Mouse (Mus musculus): ENCODE data around the gene Thap7. TPM values are rescaled to one million over a fixed set of nuclear protein-coding genes. Genes with fewer than 3 reads are reported as not detected.

The Thap7 gene
- total RNA-seq (2023) = 10 to 100 TPM; 16.0 to 19.1 TPM

DNA sequence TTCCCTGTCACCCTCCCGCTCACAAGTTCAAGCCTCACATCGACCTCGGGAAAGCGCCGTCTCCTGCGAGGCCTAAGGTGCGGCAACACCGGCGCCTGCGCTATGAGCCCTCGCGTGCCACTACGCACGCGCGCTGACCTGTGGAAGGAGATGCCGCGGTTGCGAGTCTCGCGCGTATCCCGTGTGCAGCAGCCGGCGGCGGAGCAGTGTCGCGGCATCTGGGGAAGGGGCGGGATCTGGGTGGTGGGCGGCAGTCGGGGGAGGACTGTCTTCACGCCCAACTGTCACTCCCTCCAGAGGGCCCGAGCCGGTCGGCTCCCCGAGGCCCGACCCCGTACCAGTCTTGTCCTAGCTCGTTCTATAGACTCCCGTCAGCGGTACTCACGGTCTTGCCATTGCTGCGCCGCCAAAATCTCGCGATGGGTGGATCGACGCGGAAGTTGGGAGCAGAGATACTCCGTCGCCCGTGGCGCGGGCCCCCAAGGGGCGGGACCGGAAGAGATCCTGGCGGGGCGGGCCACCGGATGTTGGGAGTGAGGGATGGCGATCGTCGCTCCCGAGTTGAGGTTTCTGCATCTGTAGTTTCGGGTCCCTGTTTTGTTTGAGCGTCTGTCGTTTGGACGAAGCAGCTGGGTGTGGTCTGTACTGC, at the start of gene Thap7:
Thap7 (minus strand) TSS at position 497 of the 649 bp plus-strand sequence.

GRCm38 (mm10) chr16:17561751-17562208, 30.8 kb upstream of the Thap7 start, which contains the start of gene P2rx6:
P2rx6 (plus strand) TSS chr16:17561885.

GRCm38 (mm10) chr16:17561128-17561750, 30.3 kb upstream of the Thap7 start, which contains the start of gene Lrrc74b:
Lrrc74b (minus strand) TSS chr16:17561247.

DNA sequence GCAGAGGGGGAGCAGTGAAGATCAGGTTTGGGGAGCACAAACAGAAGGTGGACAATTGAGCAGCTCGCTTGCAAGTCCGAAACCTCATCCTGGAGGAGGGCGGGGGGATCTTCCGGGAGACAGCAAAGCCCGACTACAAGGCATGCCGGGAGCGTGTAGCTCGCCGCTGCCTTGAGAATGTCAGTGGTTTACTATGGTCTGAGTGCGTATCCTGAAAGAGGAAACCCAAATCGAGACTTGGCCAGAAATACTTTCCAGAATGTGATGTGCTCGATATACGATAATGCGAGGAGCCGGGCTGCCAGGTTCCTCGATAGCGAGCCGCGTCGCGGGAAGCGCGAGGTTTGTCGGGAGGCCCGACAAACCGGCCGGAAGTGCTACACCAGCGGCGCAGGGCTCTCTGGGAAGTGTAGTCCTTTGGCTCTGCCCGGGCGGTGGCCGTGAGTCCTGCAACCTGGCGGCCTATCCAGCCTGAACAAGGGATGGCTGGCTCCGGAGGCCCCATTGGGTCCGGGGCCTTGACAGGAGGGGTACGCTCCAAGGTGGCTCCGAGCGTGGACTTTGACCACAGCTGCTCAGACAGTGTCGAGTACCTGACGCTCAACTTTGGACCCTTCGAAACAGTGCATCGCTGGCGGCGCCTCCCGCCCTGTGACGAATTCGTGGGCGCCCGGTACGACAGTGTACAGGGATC, 22.2 kb downstream of the Thap7 start, which contains the start of gene Lztr1:
Lztr1 (plus strand) TSS at position 143 of the 694 bp plus-strand sequence.

GRCm38 (mm10) chr16:17489469-17490111, 41.3 kb downstream of the Thap7 start, which contains the start of gene Aifm3:
Aifm3 (plus strand) TSS chr16:17489611.

Other genes starting within 250 kb of the Thap7 start
- not detected for gene Serpind1, start 199.8 kb downstream of the Thap7 start, total RNA-seq (2023)
- 10 to 100 TPM; 16.5 to 17.9 TPM for gene Snap29, start 125.2 kb downstream of the Thap7 start, total RNA-seq (2023)
- gene Pi4ka, start 124.8 kb downstream of the Thap7 start, total RNA-seq (2023) = 10 to 100 TPM; 42.8 to 45.6 TPM
- 10 to 100 TPM; 32.0 to 36.4 TPM for gene Crkl, start 79.1 kb downstream of the Thap7 start, total RNA-seq (2023)
- gene Aifm3, start 41.5 kb downstream of the Thap7 start, total RNA-seq (2023) = not detected
- 10 to 100 TPM; 34.9 to 35.2 TPM for gene Lztr1, start 22.4 kb downstream of the Thap7 start, total RNA-seq (2023)
- under 1 TPM in 1 of 2 experiments, not detected in 1; 0.20 TPM for gene Lrrc74b, start 30.1 kb upstream of the Thap7 start, total RNA-seq (2023)
- gene P2rx6, start 30.7 kb upstream of the Thap7 start, total RNA-seq (2023) = not detected
- under 1 TPM; 0.38 to 0.77 TPM for gene Slc7a4, start 52.1 kb upstream of the Thap7 start, total RNA-seq (2023)
- 10 to 100 TPM; 24.6 to 30.2 TPM for gene Smpd4, start 88.2 kb upstream of the Thap7 start, total RNA-seq (2023)
- 1 to 10 TPM; 1.0 to 1.5 TPM for gene Ccdc74a, start 115.3 kb upstream of the Thap7 start, total RNA-seq (2023)
- 10 to 100 TPM; 72.6 to 88.4 TPM for gene Med15, start 201.8 kb upstream of the Thap7 start, total RNA-seq (2023)
- gene Klhl22, start 228.5 kb upstream of the Thap7 start, total RNA-seq (2023) = 10 to 100 TPM; 12.4 to 15.8 TPM